Mouse (Mus musculus) liver, embryonic 16.5 days (tissue): ENCODE measurements around the gene Gm28510. TPM values are rescaled to one million over a fixed set of nuclear protein-coding genes. Genes with fewer than 3 reads are reported as not detected.
"Not testable (repeated sequence)": the region's sequence is repeated elsewhere in the genome, so short reads cannot be mapped to it uniquely, and the experiment has no call there.

ENCODE experiments used
- ATAC-seq: fragments of 200-750 bp; cut with Nextera tagmentation; 2 replicates; pipeline ENCODE4 v1.8.0; 2017; ENCODE audit warnings: low read depth, mild to moderate bottlenecking, moderate number of reproducible peaks, moderate library complexity
- H3K27ac ChIP-seq: fragments of 300-500 bp; sonication (generic); 2 replicates; pipeline ENCODE4 v1.5.1; 2014; ENCODE audit warnings: mild to moderate bottlenecking, low read length
- H3K27me3 ChIP-seq: fragments of 300-500 bp; sonication (generic); 2 replicates; pipeline ENCODE4 v1.6.1; 2014; ENCODE audit warnings: low read depth, low read length, mixed read lengths; ENCODE audit not compliant: control insufficient read depth, insufficient read depth
- H3K36me3 ChIP-seq: fragments of 300-500 bp; sonication (generic); 2 replicates; pipeline ENCODE4 v1.6.1; 2014; ENCODE audit warnings: mild to moderate bottlenecking; ENCODE audit not compliant: control insufficient read depth, insufficient read depth
- H3K4me1 ChIP-seq: fragments of 300-500 bp; sonication (generic); 2 replicates; pipeline ENCODE4 v1.6.1; 2014; ENCODE audit warnings: low read depth, low read length, mixed read lengths; ENCODE audit not compliant: control insufficient read depth
- H3K4me2 ChIP-seq: fragments of 300-500 bp; sonication (generic); 2 replicates; pipeline ENCODE4 v1.6.1; 2014; ENCODE audit warnings: low read depth, low read length, mixed read lengths
- H3K4me3 ChIP-seq: fragments of 300-500 bp; sonication (generic); 2 replicates; pipeline ENCODE4 v1.5.1; 2014; ENCODE audit warnings: low read depth, mild to moderate bottlenecking, low read length
- H3K9ac ChIP-seq: fragments of 300-500 bp; sonication (generic); 2 replicates; pipeline ENCODE4 v1.6.1; 2014; ENCODE audit warnings: low read depth, low read length
- H3K9me3 ChIP-seq: fragments of 300-500 bp; sonication (generic); replicated peaks from 2 replicates; pipeline ENCODE4 v1.6.1; 2016; ENCODE audit warnings: low read length; ENCODE audit not compliant: control insufficient read depth
- WGBS: fragments of 180-500 bp; shearing (Covaris S2); extraction: QIAGEN DNeasy Blood & Tissue Kit; methylation state at CpG from one replicate; pipeline ENCODE4 v1.1.7; 2014; ENCODE audit not compliant: insufficient replicate concordance; 5-methylcytosine and 5-hydroxymethylcytosine counted together
- polyA plus RNA-seq: library from polyadenylated mRNA; unstranded; fragments of >200 nt; fragmentation: Nextera tagmentation; extraction: Ambion mirVana; gene quantifications from 2 replicates; pipeline ENCODE4 v1.2.1, GENCODE M21; 2015

The Gm28510 gene
- polyA plus RNA-seq: not detected in 2 replicates

DNA sequence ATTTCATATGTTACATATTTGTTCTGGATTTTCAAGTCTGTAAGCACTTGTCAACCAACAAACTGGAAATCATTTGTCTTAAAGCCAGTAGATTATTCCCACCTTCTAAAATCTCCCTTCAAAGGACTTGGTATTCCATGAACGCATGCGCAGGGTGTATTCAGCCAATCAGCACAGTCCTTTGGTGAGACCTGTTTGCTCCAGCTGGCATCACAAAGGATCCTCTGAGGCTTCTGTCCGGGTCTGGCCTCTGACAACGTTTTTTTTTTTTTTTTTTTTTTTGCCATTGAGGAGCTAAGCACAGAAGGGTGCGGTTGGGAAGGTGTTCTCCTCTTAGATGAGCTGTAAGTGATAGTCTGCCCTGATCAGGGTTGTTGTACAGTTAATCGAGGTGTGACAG, at the start of gene Gm28510:
Gm28510 (plus strand) TSS at position 301 of the 400 bp plus-strand sequence.
- H3K9me3 ChIP-seq, H3K27me3 ChIP-seq, H3K27ac ChIP-seq, H3K4me1 ChIP-seq, ATAC-seq, H3K4me3 ChIP-seq, H3K9ac ChIP-seq, H3K36me3 ChIP-seq, H3K4me2 ChIP-seq: not testable (repeated sequence)
- WGBS: no CpG with 5 or more reads among the region's 6 CpGs

Other genes with a start within 250 kb of the Gm28510 start
- gene Gm20834, start 88.1 kb upstream of the Gm28510 start, polyA plus RNA-seq: not detected in 2 replicates
- not detected in 2 replicates for gene Gm20737, start 123.3 kb downstream of the Gm28510 start, polyA plus RNA-seq
- gene Gm21775, start 140.7 kb downstream of the Gm28510 start, polyA plus RNA-seq: not detected in 2 replicates
- gene Gm21900, start 203.6 kb downstream of the Gm28510 start, polyA plus RNA-seq: not detected in 2 replicates